Mouse (Mus musculus) hindbrain, embryonic 12.5 days (tissue): ENCODE measurements around the gene Anapc15. TPM values are rescaled to one million over a fixed set of nuclear protein-coding genes. Genes with fewer than 3 reads are reported as not detected.

Source experiments
- ATAC-seq: fragments of 200-750 bp; cut with Nextera tagmentation; 2 replicates; pipeline ENCODE4 v1.8.0; 2017; ENCODE audit warnings: moderate TSS enrichment; ENCODE audit not compliant: low FRiP score
- H3K27ac ChIP-seq: fragments of 300-500 bp; sonication (generic); 2 replicates; pipeline ENCODE4 v1.5.1; 2016; ENCODE audit warnings: mild to moderate bottlenecking
- H3K27me3 ChIP-seq: fragments of 300-500 bp; sonication (generic); 2 replicates; pipeline ENCODE4 v1.6.1; 2016; ENCODE audit warnings: mild to moderate bottlenecking
- H3K36me3 ChIP-seq: fragments of 300-500 bp; sonication (generic); 2 replicates; pipeline ENCODE4 v1.6.1; 2016; ENCODE audit warnings: mild to moderate bottlenecking
- H3K4me1 ChIP-seq: fragments of 300-500 bp; sonication (generic); 2 replicates; pipeline ENCODE4 v1.6.1; 2016
- H3K4me2 ChIP-seq: fragments of 300-500 bp; sonication (generic); replicated peaks from 2 replicates; pipeline ENCODE4 v1.6.1; 2016; ENCODE audit warnings: mild to moderate bottlenecking
- H3K4me3 ChIP-seq: fragments of 300-500 bp; sonication (generic); 2 replicates; pipeline ENCODE4 v1.5.1; 2016; ENCODE audit warnings: mild to moderate bottlenecking
- H3K9ac ChIP-seq: fragments of 300-500 bp; sonication (generic); 2 replicates; pipeline ENCODE4 v1.6.1; 2016; ENCODE audit warnings: mild to moderate bottlenecking, moderate library complexity
- H3K9me3 ChIP-seq: fragments of 300-500 bp; sonication (generic); replicated peaks from 2 replicates; pipeline ENCODE4 v1.6.1; 2016; ENCODE audit warnings: mild to moderate bottlenecking
- WGBS: fragments of 180-500 bp; shearing (Covaris S2); methylation state at CpG from one replicate; pipeline ENCODE4 v1.1.7; 2016; 5-methylcytosine and 5-hydroxymethylcytosine counted together
- polyA plus RNA-seq: library from polyadenylated mRNA; unstranded; fragments of >200 nt; fragmentation: Nextera tagmentation; extraction: Ambion mirVana; gene quantifications from 2 replicates; pipeline ENCODE4 v1.2.1, GENCODE M21; 2016

The Anapc15 gene
- polyA plus RNA-seq, 1 experiment from 2014 or later = 86.7 TPM

DNA sequence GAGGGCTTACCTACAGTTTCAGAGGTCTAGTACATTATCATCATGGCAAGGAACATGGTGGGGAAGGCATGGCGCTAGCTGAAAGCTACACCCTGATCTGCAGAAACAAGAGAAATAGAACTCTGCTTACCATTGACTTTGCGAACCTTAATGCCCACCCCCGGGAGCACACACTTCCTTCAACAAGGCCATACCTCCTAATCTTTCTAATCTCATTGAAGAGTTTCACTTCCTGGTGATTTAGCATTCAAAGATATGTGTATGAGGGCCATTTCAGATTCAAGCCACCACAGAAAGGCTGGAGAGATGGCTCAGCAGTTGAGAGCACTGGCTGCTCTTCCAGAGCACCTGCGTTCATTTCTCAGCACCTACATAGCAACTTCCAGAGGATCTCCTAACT is 6.4 kb upstream of the Anapc15 start, which contains the start of gene Folr2:
Folr2 (minus strand) TSS at position 101 of the 400 bp plus-strand sequence.
- H3K36me3 ChIP-seq = no peaks in the 10 kb centered on the region
- H3K27me3 ChIP-seq = no peaks in the 10 kb centered on the region
- 89% methylated on average over 4 of the region's 4 CpGs for WGBS
- H3K4me2 ChIP-seq = no peak within 1 kb of the TSS
- H3K27ac ChIP-seq = no peak within 1 kb of the TSS
- no peaks in the 10 kb centered on the region for H3K4me1 ChIP-seq
- H3K9ac ChIP-seq = no peak within 1 kb of the TSS
- no peak within 1 kb of the TSS for H3K4me3 ChIP-seq
- no peak for ATAC-seq
- H3K9me3 ChIP-seq = no peaks in the 10 kb centered on the region

DNA sequence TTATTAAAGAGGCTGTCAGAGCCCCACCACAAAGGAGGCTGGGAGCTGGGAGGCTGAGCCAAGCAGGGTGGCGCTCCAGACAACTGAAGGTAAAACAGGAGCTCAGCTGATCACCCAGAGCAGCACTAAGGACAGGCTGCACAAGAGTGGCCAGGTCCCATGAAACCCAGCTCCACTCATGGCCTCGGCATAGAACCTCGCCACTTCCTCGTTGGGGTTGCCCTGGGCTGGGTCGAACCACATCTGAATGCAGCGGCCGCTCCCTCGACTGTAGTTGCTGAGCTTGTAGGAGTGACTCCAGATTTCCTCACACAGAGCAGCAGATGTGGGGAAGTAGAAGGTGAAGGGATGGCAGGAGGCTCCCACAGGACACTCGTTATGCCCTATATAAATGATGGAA is 5.2 kb upstream of the Anapc15 start:
- no peak for ATAC-seq
- Histone ChIP-seq H3K27ac (no peak overlapping the region), H3K9me3 (no peaks in the 10 kb centered on the region), H3K4me3 (no peak overlapping the region), H3K9ac (no peak overlapping the region), H3K27me3 (no peaks in the 10 kb centered on the region), H3K36me3 (no peaks in the 10 kb centered on the region), H3K4me1 (no peaks in the 10 kb centered on the region), H3K4me2 (no peak overlapping the region)
- 76% methylated on average over 9 of the region's 9 CpGs for WGBS

- Histone ChIP-seq H3K9me3 (no peaks in the 10 kb centered on the region), H3K36me3 (no peaks in the 10 kb centered on the region), H3K9ac (no peak overlapping the region), H3K4me3 (no peak overlapping the region), H3K4me1 (no peaks in the 10 kb centered on the region), H3K4me2 (no peak overlapping the region), H3K27me3 (no peaks in the 10 kb centered on the region), H3K27ac (no peak overlapping the region)
- no peak for ATAC-seq
These were observed 2.5 kb upstream of the Anapc15 start for GRCm38 (mm10) chr7:101860978-101861377.

GRCm38 (mm10) chr7:101862291-101862690 is 1.2 kb upstream of the Anapc15 start:
- Histone ChIP-seq H3K36me3 (no peaks in the 10 kb centered on the region), H3K27ac (no peak overlapping the region), H3K4me1 (no peaks in the 10 kb centered on the region), H3K27me3 (no peaks in the 10 kb centered on the region), H3K4me3 (no peak overlapping the region), H3K9me3 (no peaks in the 10 kb centered on the region), H3K9ac (no peak overlapping the region), H3K4me2 (no peak overlapping the region)
- no peak for ATAC-seq
- 74% methylated on average over 3 of the region's 3 CpGs for WGBS

- no peaks in the 10 kb centered on the region for H3K27me3 ChIP-seq
- no peak overlapping the region for H3K4me2 ChIP-seq
- no peaks in the 10 kb centered on the region for H3K36me3 ChIP-seq
- H3K9ac ChIP-seq = no peak overlapping the region
- ATAC-seq = no peak
- no peaks in the 10 kb centered on the region for H3K4me1 ChIP-seq
- 82% methylated on average over 11 of the region's 11 CpGs for WGBS
- no peak overlapping the region for H3K4me3 ChIP-seq
- H3K27ac ChIP-seq = no peak overlapping the region
- H3K9me3 ChIP-seq = no peaks in the 10 kb centered on the region
These were observed 3.2 kb downstream of the Anapc15 start for GRCm38 (mm10) chr7:101866491-101867265.

DNA sequence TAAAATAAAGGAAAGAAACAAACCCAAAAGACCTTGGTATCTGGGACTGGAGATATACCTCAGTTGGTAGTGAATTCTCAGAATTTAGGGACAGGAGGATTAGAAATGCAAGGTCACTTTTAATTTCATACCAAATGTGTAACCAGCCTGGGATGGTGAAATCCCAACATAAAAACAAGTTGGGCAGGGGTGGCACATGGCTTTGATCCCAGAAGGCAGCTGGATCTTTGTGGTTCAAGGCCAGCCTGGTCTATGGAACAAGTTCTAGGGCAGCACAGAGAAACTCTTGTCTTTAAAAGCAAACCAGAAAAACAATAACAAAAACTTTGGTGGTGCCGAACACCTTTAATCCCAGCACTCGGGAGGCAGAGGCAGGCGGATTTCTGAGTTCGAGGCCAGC is 4.0 kb downstream of the Anapc15 start:
- no peaks in the 10 kb centered on the region for H3K36me3 ChIP-seq
- H3K9ac ChIP-seq = no peak overlapping the region
- no peaks in the 10 kb centered on the region for H3K9me3 ChIP-seq
- H3K27ac ChIP-seq = no peak overlapping the region
- no peak overlapping the region for H3K4me2 ChIP-seq
- 90% methylated on average over 4 of the region's 4 CpGs for WGBS
- ATAC-seq = no peak
- no peaks in the 10 kb centered on the region for H3K27me3 ChIP-seq
- H3K4me3 ChIP-seq = no peak overlapping the region
- no peaks in the 10 kb centered on the region for H3K4me1 ChIP-seq

- Histone ChIP-seq H3K9ac (no peak overlapping the region), H3K9me3 (no peaks in the 10 kb centered on the region), H3K27me3 (no peaks in the 10 kb centered on the region), H3K4me3 (no peak overlapping the region), H3K27ac (no peak overlapping the region), H3K36me3 (no peaks in the 10 kb centered on the region), H3K4me2 (no peak overlapping the region), H3K4me1 (no peaks in the 10 kb centered on the region)
- WGBS = 62% methylated on average over 13 of the region's 13 CpGs
- ATAC-seq = no peak
These were observed 5.0 kb downstream of the Anapc15 start for GRCm38 (mm10) chr7:101868241-101869162.

GRCm38 (mm10) chr7:101869163-101869500 is 5.6 kb downstream of the Anapc15 start:
- H3K9ac ChIP-seq = no peak overlapping the region
- H3K4me2 ChIP-seq = no peak overlapping the region
- no peak overlapping the region for H3K27ac ChIP-seq
- no peaks in the 10 kb centered on the region for H3K27me3 ChIP-seq
- WGBS = 51% methylated on average over 7 of the region's 7 CpGs
- H3K4me1 ChIP-seq = no peaks in the 10 kb centered on the region
- ATAC-seq = no peak
- no peak overlapping the region for H3K4me3 ChIP-seq
- no peaks in the 10 kb centered on the region for H3K36me3 ChIP-seq
- no peaks in the 10 kb centered on the region for H3K9me3 ChIP-seq

DNA sequence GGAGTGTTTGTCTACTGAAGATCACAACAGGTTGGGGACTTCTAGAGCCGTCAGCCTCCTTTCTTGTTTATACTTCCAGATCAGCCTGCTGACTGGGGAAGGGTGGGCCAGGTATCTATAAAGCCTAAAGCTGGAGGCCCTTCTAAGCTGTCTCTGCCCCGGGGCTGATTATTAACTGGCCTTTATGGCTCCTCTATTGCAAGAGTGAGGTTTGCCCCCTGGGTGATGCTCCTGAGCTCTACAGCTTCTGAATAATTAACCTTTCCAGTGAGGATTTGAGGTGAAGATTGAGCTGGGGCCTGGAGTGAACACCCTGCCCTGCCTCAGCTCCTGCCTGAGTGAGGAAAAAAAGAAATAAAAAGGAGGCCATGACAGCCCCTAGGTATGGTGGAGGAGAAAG is 7.1 kb downstream of the Anapc15 start, which contains the start of gene Folr1:
Folr1 (minus strand) TSS at position 160 of the 400 bp plus-strand sequence.
- H3K4me1 ChIP-seq = no peaks in the 10 kb centered on the region
- H3K9ac ChIP-seq = no peak within 1 kb of the TSS
- WGBS = 80% methylated on average over 2 of the region's 2 CpGs
- no peak within 1 kb of the TSS for H3K4me3 ChIP-seq
- no peak within 1 kb of the TSS for H3K4me2 ChIP-seq
- no peak within 1 kb of the TSS for H3K27ac ChIP-seq
- no peaks in the 10 kb centered on the region for H3K36me3 ChIP-seq
- no peak for ATAC-seq
- H3K27me3 ChIP-seq = no peaks in the 10 kb centered on the region
- H3K9me3 ChIP-seq = no peaks in the 10 kb centered on the region

DNA sequence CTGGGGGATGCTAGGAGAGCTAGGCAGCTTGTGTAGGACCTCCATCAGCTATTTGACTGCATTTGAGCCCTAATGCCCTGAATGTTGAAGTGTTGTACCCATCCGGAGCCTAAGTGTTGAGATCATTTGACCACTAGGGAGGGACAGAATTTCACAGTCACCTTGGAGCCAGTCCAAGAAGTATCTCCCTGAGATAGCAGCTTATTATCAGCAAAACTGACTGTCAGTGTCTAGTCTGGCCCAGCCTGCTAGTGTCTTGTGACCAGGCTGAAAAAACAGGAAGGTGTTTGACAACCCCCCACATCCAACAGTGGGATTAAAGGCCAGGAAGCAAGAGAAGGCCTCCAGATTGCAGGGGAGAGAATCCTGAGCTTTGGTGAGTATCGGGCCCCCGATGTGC is 7.8 kb downstream of the Anapc15 start:
- Histone ChIP-seq H3K4me3 (no peak overlapping the region), H3K4me1 (no peaks in the 10 kb centered on the region), H3K27me3 (no peaks in the 10 kb centered on the region), H3K27ac (no peak overlapping the region), H3K9ac (no peak overlapping the region), H3K36me3 (no peaks in the 10 kb centered on the region), H3K9me3 (no peaks in the 10 kb centered on the region), H3K4me2 (no peak overlapping the region)
- 87% methylated on average over 3 of the region's 3 CpGs for WGBS
- ATAC-seq = no peak

GRCm38 (mm10) chr7:101875978-101876377 is 12.5 kb downstream of the Anapc15 start:
- Histone ChIP-seq H3K9me3 (no peaks in the 10 kb centered on the region), H3K4me2 (no peak overlapping the region), H3K27me3 (no peaks in the 10 kb centered on the region), H3K4me3 (no peak overlapping the region), H3K9ac (no peak overlapping the region), H3K4me1 (no peaks in the 10 kb centered on the region), H3K27ac (no peak overlapping the region), H3K36me3 (no peaks in the 10 kb centered on the region)
- 92% methylated on average over 1 of the region's 1 CpGs for WGBS
- ATAC-seq = no peak

- Histone ChIP-seq H3K4me1 (no peaks in the 10 kb centered on the region), H3K27ac (no peak overlapping the region), H3K9me3 (no peaks in the 10 kb centered on the region), H3K4me2 (no peak overlapping the region), H3K9ac (no peak overlapping the region), H3K27me3 (no peaks in the 10 kb centered on the region), H3K4me3 (no peak overlapping the region), H3K36me3 (no peaks in the 10 kb centered on the region)
- ATAC-seq = no peak
- 78% methylated on average over 4 of the region's 4 CpGs for WGBS
These were observed 17.3 kb downstream of the Anapc15 start for GRCm38 (mm10) chr7:101880855-101881254.
